Comparison of ENCODE assay signal across 7 mouse cellular contexts in the genomic region with DNA sequence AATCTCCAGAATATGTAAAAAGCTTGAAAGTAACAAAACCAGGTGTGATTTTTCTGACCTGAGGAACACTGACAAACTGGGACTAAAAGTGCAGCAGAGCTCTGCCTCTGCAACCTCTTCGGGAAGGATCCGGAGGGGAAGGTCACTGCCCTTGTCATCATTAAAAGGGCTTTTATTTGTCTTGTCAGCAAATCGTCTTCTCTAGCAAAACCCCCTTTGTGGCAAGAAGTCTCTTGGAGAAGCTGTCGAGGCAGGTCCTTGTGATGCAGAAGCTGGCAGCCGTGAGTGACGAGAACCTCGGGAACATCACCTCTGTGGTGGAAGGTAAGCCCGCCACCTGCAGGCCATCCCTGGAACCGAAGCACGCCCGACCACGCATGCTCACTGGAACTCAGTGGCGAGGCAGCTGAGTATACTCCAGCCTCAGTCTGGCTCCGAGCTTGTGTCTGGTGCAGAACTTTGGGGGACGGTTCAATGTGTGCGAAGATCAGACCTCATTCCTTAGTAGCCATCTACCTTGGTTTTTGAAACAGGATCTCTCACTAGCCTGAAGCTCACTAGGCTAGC. TPM values are rescaled to one million over a fixed set of nuclear protein-coding genes. Genes with fewer than 3 reads are reported as not detected.
A peak's percentile ranks its signal among the peaks of the same experiment; 100 is the strongest.
DNase-seq lines count a peak whose midpoint lies in the region; ATAC-seq lines count a peak whose summit lies in the region.

No protein-coding gene starts in this region.

- no peak overlapping the region for H3K27ac ChIP-seq in intestine, embryonic 16.5 days (ENCODE audit: low read length)
- no peak overlapping the region for H3K27ac ChIP-seq in midbrain, embryonic 12.5 days (replicated peaks)

- H3K9me3 ChIP-seq in intestine, embryonic 16.5 days (ENCODE audit: control insufficient read depth, low read length): no peaks in the 10 kb centered on the region
- peaks cover under 1% of the 10 kb centered on the region; the same call in 1 of the 2 replicates for H3K9me3 ChIP-seq in midbrain, embryonic 12.5 days

- DNase-seq in adrenal gland, postnatal 10 days: peak; percentile 95
- DNase-seq in embryo, embryonic 11.5 days (ENCODE audit: low read depth, low spot score): peak; percentile 75
- peak; percentile 73 to 83 for DNase-seq in gastrocnemius, postnatal 4 days (ENCODE audit: low spot score in 2 of 2)
- peak; percentile 87 to 88 for DNase-seq in left cerebral cortex, postnatal 36 days (ENCODE audit: low spot score in 2 of 2)
- peak; percentile 43 to 69 for DNase-seq in spleen, adult 18-20 months

- peaks cover 19% of the 10 kb centered on the region for H3K4me1 ChIP-seq in intestine, embryonic 16.5 days (ENCODE audit: control insufficient read depth, insufficient read depth, low read length)
- H3K4me1 ChIP-seq in midbrain, embryonic 12.5 days: peaks cover 12% of the 10 kb centered on the region; the same call in 1 of the 2 replicates

- 0 out of 2 replicates have a peak overlapping the region, but pooled peaks have one; percentile 9 for H3K4me3 ChIP-seq in intestine, embryonic 16.5 days (ENCODE audit: low read length)
- H3K4me3 ChIP-seq in midbrain, embryonic 12.5 days: no peak overlapping the region

- H3K9ac ChIP-seq in intestine, embryonic 16.5 days (ENCODE audit: low read depth, low read length): peak overlapping the region; percentile 34; the same call in 1 of the 2 replicates
- no peak overlapping the region for H3K9ac ChIP-seq in midbrain, embryonic 12.5 days (replicated peaks)

- intact Hi-C loops in left cerebral cortex, postnatal 36 days (cut with DNase I): loop anchor here (2.0 kb wide), 1 partner anchor 231 kb away; no protein-coding TSS in a partner anchor

- ATAC-seq in intestine, embryonic 16.5 days: peak; percentile 72
- peak; percentile 81 for ATAC-seq in midbrain, embryonic 12.5 days (ENCODE audit: low FRiP score, low read depth)

- H3K4me2 ChIP-seq in intestine, embryonic 16.5 days (ENCODE audit: low read depth, low read length): peak overlapping the region; percentile 32
- H3K4me2 ChIP-seq in midbrain, embryonic 12.5 days (replicated peaks): peak overlapping the region; percentile 25

- 10% methylated on average over 16 of the region's 16 CpGs for WGBS in intestine, embryonic 16.5 days
- 8% methylated on average over 16 of the region's 16 CpGs for whole genome bisulfite sequencing in midbrain, embryonic 12.5 days

- no peaks in the 10 kb centered on the region for H3K36me3 ChIP-seq in intestine, embryonic 16.5 days (ENCODE audit: control insufficient read depth, insufficient read depth, low read length)
- H3K36me3 ChIP-seq in midbrain, embryonic 12.5 days: peaks cover 14% of the 10 kb centered on the region; the same call in 1 of the 2 replicates

- no peaks in the 10 kb centered on the region for H3K27me3 ChIP-seq in intestine, embryonic 16.5 days (replicated peaks; ENCODE audit: control insufficient read depth, insufficient read depth, low read length)
- peaks cover 18% of the 10 kb centered on the region for H3K27me3 ChIP-seq in midbrain, embryonic 12.5 days

RNA-seq across cellular contexts. Expression of a gene that starts 27.5 kb away (rescaled TPM):
- not detected for total RNA-seq in adrenal gland, postnatal 10 days (2021)
- not detected for total RNA-seq in gastrocnemius, postnatal 4 days (2021)
- polyA plus RNA-seq in intestine, embryonic 16.5 days (2015; fragmentation: Nextera tagmentation; extraction: Ambion mirVana): not detected in 2 replicates
- total RNA-seq in left cerebral cortex, postnatal 36 days (2021): not detected
- polyA plus RNA-seq in midbrain, embryonic 12.5 days (2016; fragmentation: Nextera tagmentation; extraction: Ambion mirVana): not detected in 2 replicates

RNA-seq across cellular contexts. Expression of a gene that starts 48.2 kb away (rescaled TPM):
- 10 to 100 TPM; 19.9 to 31.3 TPM for total RNA-seq in adrenal gland, postnatal 10 days (2021)
- total RNA-seq in gastrocnemius, postnatal 4 days (2021): 10 to 100 TPM; 10.2 to 11.7 TPM
- polyA plus RNA-seq in intestine, embryonic 16.5 days (2015; fragmentation: Nextera tagmentation; extraction: Ambion mirVana): 81.9 and 90.3 TPM in 2 replicates
- 1 to 10 TPM; 3.1 to 5.0 TPM for total RNA-seq in left cerebral cortex, postnatal 36 days (2021)
- 92.5 and 95.8 TPM in 2 replicates for polyA plus RNA-seq in midbrain, embryonic 12.5 days (2016; fragmentation: Nextera tagmentation; extraction: Ambion mirVana)
